Mouse (Mus musculus) heart, embryonic 15.5 days (tissue): ENCODE results near the gene Atp8a2. TPM values are rescaled to one million over a fixed set of nuclear protein-coding genes. Genes with fewer than 3 reads are reported as not detected.
"Not testable (repeated sequence)": the region's sequence is repeated elsewhere in the genome, so short reads cannot be mapped to it uniquely, and the experiment has no call there.

Experiments used
- ATAC-seq: fragments of 200-750 bp; cut with Nextera tagmentation; replicated peaks from 2 replicates; pipeline ENCODE4 v1.8.0; 2017; ENCODE audit warnings: low read depth, moderate TSS enrichment; ENCODE audit not compliant: insufficient number of reproducible peaks, insufficient read depth, low FRiP score
- H3K27ac ChIP-seq: fragments of 300-500 bp; sonication (generic); 2 replicates; pipeline ENCODE4 v1.5.1; 2015; ENCODE audit warnings: mild to moderate bottlenecking, inconsistent platforms
- H3K27me3 ChIP-seq: fragments of 300-500 bp; sonication (generic); 2 replicates; pipeline ENCODE4 v1.6.1; 2015; ENCODE audit warnings: inconsistent platforms
- H3K36me3 ChIP-seq: fragments of 300-500 bp; sonication (generic); 2 replicates; pipeline ENCODE4 v1.6.1; 2015; ENCODE audit warnings: mild to moderate bottlenecking, inconsistent platforms
- H3K4me1 ChIP-seq: fragments of 300-500 bp; sonication (generic); replicated peaks from 2 replicates; pipeline ENCODE4 v1.6.1; 2015; ENCODE audit warnings: inconsistent platforms
- H3K4me2 ChIP-seq: fragments of 300-500 bp; sonication (generic); 2 replicates; pipeline ENCODE4 v1.6.1; 2015; ENCODE audit warnings: inconsistent platforms, mild to moderate bottlenecking, moderate library complexity
- H3K4me3 ChIP-seq: fragments of 300-500 bp; sonication (generic); 2 replicates; pipeline ENCODE4 v1.5.1; 2015; ENCODE audit warnings: mild to moderate bottlenecking, inconsistent platforms
- H3K9ac ChIP-seq: fragments of 300-500 bp; sonication (generic); 2 replicates; pipeline ENCODE4 v1.6.1; 2015; ENCODE audit warnings: mild to moderate bottlenecking, inconsistent platforms
- H3K9me3 ChIP-seq: fragments of 300-500 bp; sonication (generic); replicated peaks from 2 replicates; pipeline ENCODE4 v1.6.1; 2016; ENCODE audit warnings: inconsistent platforms
- WGBS: fragments of 180-500 bp; shearing (Covaris S2); methylation state at CpG from one replicate; pipeline ENCODE4 v1.1.7; 2015; ENCODE audit warnings: mixed read lengths; 5-methylcytosine and 5-hydroxymethylcytosine counted together
- polyA plus RNA-seq: library from polyadenylated mRNA; unstranded; fragments of >200 nt; fragmentation: Nextera tagmentation; extraction: Ambion mirVana; gene quantifications from 2 replicates; pipeline ENCODE4 v1.2.1, GENCODE M21; 2015

Gene Atp8a2
- polyA plus RNA-seq, 1 experiment from 2014 or later = 6.1 TPM

DNA sequence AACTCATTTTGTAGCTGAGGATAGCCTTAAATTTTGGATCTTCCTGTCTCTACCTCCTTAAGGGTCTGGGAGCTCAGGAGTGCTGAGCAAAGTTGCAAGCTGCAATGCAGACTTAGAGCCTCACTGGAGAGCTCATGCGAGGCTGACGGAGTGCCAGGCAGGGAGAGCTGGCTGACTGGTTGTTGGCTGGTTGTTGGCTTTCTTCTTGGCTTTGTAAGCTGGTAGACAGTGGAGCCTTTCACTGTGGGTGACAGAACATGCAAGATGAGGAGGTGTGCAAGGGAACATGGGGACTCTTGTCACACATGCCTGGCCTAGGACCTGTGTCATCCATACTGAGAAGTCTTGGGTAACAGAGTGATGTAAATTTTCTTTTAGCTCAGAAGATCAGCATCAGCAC, 473.8 kb downstream of the Atp8a2 start:
- no peak for ATAC-seq

DNA sequence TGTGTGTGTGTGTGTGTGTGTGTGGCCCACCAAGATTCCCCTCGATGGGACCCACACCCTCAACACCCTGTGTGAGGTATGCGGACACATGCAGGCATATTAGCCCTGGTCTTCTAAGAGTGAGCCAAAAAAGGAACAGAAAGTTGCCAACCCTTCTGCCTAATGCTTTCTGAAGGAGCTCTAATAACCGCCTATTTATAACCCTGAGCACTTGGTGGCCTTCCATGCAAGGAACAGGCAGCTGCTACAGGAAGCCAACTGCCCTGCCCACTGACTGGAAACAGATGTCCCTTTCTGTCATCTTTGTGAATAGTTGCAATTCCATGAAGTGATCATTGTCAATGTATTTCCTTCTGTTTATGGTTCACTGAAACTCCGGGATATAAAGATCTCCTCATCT, 475.0 kb downstream of the Atp8a2 start:
- ATAC-seq = no peak
- Histone ChIP-seq H3K27ac (no peak overlapping the region), H3K27me3 (no peaks in the 10 kb centered on the region), H3K9me3 (no peaks in the 10 kb centered on the region), H3K4me2 (no peak overlapping the region), H3K4me1 (peaks cover 5% of the 10 kb centered on the region), H3K36me3 (no peaks in the 10 kb centered on the region), H3K4me3 (no peak overlapping the region), H3K9ac (no peak overlapping the region)
- 37% methylated on average over 4 of the region's 4 CpGs for WGBS

More for the DNA sequence above, 473.8 kb downstream of the Atp8a2 start:
- no peaks in the 10 kb centered on the region for H3K36me3 ChIP-seq
- H3K4me3 ChIP-seq = no peak overlapping the region
- no peak overlapping the region for H3K9ac ChIP-seq
- H3K27me3 ChIP-seq = no peaks in the 10 kb centered on the region
- H3K4me1 ChIP-seq = peaks cover 5% of the 10 kb centered on the region
- no peaks in the 10 kb centered on the region for H3K9me3 ChIP-seq
- H3K4me2 ChIP-seq = no peak overlapping the region
- WGBS = 78% methylated on average over 2 of the region's 2 CpGs
- H3K27ac ChIP-seq = no peak overlapping the region

DNA sequence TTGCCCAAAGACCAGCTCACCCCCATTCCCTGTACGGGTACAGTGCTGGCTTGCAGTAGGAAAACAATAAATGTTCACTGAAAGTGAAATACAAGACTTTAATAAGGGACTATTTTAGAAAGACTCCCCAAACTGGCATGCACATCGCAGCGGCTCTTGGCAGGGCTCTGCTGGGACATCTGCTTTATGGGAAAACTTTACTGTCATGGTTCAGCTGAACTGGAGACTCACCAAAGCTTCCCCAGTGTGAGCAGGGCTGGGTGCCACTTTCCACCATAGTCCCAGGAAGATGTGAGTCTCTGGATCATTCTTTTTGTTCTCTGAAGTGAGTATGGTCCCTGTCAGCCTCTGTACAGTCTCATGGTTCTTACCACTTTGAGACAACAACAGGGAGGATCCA, 475.6 kb downstream of the Atp8a2 start:
- H3K4me1 ChIP-seq = peaks cover 5% of the 10 kb centered on the region
- H3K4me3 ChIP-seq = no peak overlapping the region
- H3K4me2 ChIP-seq = no peak overlapping the region
- H3K27me3 ChIP-seq = no peaks in the 10 kb centered on the region
- no peaks in the 10 kb centered on the region for H3K36me3 ChIP-seq
- 86% methylated on average over 3 of the region's 3 CpGs for WGBS
- H3K27ac ChIP-seq = no peak overlapping the region
- no peak for ATAC-seq
- no peak overlapping the region for H3K9ac ChIP-seq
- H3K9me3 ChIP-seq = no peaks in the 10 kb centered on the region

DNA sequence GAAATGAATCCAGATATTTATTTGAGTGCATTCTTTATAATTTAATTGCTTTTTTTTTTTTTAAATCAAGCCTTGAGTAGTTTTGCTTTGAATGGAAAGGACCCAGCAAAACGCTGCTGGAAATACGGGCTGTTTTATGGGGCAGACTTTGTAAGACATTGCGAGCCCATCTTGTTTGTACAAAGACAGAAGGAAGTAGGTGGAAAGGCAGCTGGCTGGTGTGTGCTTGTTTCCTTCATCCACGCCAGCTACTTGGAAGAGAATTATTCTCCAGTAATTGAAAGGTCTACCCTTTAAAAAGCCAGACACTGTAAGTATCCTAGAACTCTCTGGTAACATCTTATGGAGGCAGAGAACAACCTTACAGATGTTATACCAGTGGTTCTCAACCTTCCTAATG, 476.6 kb downstream of the Atp8a2 start:
- H3K4me3 ChIP-seq = no peak overlapping the region
- WGBS = 86% methylated on average over 4 of the region's 4 CpGs

DNA sequence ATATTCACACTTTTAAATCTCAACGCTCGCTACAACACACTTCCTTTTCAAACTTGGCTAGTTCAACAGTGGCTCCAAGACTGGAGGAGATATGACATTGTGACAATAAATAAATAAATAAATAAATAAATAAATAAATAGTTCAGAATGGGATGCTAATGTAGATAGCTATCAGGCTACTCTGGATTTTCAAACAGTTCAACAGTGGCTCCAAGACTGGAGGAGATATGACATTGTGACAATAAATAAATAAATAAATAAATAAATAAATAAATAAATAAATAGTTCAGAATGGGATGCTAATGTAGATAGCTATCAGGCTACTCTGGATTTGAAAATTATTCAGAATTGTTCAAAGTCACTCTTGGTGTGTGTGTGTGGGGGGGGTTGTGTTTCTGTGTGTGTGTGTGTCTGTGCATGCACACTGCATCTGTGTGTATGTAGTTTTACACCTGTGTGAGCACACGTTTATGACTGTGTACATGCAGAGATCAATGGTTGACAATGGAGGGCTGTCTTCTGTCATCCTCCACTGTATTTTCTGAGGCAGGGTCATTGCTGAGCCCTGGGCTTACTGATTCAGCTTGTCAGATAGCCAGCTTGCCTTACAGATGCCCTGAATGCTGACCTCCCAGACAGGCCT, 480.4 kb downstream of the Atp8a2 start:
- H3K27me3 ChIP-seq, H3K36me3 ChIP-seq, H3K4me3 ChIP-seq, H3K9ac ChIP-seq, H3K4me1 ChIP-seq, H3K27ac ChIP-seq, H3K4me2 ChIP-seq, ATAC-seq, H3K9me3 ChIP-seq: not testable (repeated sequence)
- WGBS = 69% methylated on average over 3 of the region's 3 CpGs

More for the DNA sequence above, 476.6 kb downstream of the Atp8a2 start:
- Histone ChIP-seq H3K9me3 (no peaks in the 10 kb centered on the region), H3K4me1 (peaks cover 5% of the 10 kb centered on the region), H3K9ac (no peak overlapping the region), H3K4me2 (no peak overlapping the region), H3K27ac (no peak overlapping the region), H3K36me3 (no peaks in the 10 kb centered on the region), H3K27me3 (no peaks in the 10 kb centered on the region)
- no peak for ATAC-seq

DNA sequence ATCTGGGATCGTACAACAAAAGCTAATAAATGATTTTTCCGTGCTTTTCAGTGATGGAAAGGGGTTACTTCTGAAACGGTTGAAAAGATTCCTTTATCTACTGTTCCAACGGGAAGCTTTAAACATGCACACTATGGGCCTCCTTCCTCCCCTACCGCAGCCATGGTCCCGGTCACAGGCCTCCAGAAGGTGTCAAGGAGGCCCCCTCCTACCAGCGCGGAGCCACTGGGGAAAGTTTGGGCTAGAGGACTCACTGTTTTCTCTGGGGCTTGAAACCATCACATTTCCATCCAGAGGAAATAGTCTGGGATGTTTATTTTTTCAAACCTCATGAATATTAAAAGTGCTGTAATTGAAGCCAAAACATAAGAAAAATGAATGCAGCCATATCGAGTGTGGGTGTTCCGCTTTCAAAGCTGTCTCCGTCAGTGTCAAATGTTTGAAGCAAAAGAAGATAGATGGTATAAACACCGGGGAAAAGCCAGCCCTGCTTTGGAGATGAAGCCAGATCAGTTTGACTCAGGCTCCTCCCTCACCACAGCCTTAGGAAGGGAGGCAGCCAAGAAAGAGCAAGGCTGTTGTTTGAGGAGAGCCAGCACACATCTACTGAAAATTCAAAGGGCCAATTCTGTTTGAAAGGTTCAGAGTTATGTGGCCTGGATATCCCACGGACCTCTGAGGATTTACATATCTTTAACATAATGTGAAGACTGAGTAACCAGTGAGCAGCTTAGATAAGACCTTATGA, 481.1 kb downstream of the Atp8a2 start:
- Histone ChIP-seq H3K27ac (no peak overlapping the region), H3K36me3 (no peaks in the 10 kb centered on the region), H3K9me3 (no peaks in the 10 kb centered on the region), H3K9ac (no peak overlapping the region), H3K27me3 (peaks cover 2% of the 10 kb centered on the region; the same call in 1 of the 2 replicates), H3K4me1 (no peaks in the 10 kb centered on the region; the same call in none of the 2 replicates), H3K4me2 (no peak overlapping the region), H3K4me3 (no peak overlapping the region)
- no peak; the same call in 1 of the 2 replicates for ATAC-seq
- WGBS = 36% methylated on average over 13 of the region's 13 CpGs

DNA sequence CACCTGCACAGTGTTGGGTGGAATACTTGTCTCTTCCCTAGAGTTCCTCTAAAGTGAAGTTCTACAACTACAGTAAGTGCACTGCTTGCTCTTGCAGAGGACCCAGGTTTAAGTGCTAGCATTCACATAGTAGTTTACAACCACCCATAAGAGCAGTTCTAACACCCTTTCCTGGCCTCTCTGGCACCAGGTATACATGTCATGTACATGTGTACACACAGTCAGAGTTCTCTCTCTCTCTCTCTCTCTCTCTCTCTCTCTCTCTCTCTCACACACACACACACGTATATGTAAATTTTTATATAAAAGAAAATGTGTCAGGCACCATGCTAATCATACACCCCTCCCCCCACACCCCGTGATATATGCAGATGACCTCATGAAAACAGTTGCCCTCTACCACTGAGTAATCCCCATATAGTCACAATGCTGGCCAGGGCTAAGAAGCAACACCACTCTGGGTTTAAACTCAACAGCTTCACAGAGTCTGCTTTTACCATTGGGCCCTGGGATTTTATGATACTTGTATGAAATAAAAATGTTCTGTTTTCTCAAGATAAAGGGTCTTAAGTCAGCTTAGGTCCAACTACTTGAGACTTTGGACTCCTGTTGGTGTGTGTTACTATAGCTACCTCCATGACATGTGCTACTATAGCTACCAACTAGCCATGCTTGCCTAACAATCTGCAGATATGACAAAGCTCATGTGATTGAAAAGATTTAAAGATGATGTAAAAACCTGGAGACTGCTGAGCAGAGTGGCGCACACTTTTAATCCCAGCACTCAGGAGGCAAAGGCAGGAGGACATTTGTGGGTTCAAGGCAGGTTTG, 487.3 kb downstream of the Atp8a2 start:
- H3K4me2 ChIP-seq = no peak overlapping the region
- no peaks in the 10 kb centered on the region for H3K36me3 ChIP-seq
- no peak overlapping the region for H3K9ac ChIP-seq
- H3K27ac ChIP-seq = no peak overlapping the region
- ATAC-seq = no peak
- H3K4me1 ChIP-seq = no peaks in the 10 kb centered on the region
- 68% methylated on average over 3 of the region's 3 CpGs for WGBS
- peaks cover 2% of the 10 kb centered on the region; the same call in 1 of the 2 replicates for H3K27me3 ChIP-seq
- H3K4me3 ChIP-seq = no peak overlapping the region
- no peaks in the 10 kb centered on the region for H3K9me3 ChIP-seq

DNA sequence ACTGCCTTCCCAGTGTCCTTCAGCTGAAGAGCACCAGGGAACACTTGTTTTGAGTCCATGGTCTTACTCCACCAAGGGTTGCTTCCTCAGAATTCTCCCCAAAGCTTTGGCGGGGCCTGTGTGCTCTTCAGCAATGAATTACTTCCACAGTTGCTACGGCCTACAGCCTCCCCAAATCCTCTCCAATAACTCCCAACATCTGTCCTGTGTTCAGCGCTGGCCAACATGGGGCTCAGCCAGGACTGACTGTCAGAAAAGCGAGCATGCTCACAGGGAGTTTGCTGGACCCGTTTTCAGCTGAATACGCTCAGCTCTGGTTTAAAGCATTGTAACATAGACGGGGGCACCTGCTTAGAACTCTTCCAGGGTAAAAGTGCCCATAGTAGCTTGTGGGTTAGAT, 489.0 kb downstream of the Atp8a2 start:
- Histone ChIP-seq H3K4me3 (no peak overlapping the region), H3K9ac (no peak overlapping the region), H3K36me3 (no peaks in the 10 kb centered on the region), H3K27me3 (no peaks in the 10 kb centered on the region), H3K4me1 (no peaks in the 10 kb centered on the region), H3K9me3 (no peaks in the 10 kb centered on the region), H3K4me2 (no peak overlapping the region), H3K27ac (no peak overlapping the region)
- WGBS = 84% methylated on average over 7 of the region's 7 CpGs
- no peak for ATAC-seq

DNA sequence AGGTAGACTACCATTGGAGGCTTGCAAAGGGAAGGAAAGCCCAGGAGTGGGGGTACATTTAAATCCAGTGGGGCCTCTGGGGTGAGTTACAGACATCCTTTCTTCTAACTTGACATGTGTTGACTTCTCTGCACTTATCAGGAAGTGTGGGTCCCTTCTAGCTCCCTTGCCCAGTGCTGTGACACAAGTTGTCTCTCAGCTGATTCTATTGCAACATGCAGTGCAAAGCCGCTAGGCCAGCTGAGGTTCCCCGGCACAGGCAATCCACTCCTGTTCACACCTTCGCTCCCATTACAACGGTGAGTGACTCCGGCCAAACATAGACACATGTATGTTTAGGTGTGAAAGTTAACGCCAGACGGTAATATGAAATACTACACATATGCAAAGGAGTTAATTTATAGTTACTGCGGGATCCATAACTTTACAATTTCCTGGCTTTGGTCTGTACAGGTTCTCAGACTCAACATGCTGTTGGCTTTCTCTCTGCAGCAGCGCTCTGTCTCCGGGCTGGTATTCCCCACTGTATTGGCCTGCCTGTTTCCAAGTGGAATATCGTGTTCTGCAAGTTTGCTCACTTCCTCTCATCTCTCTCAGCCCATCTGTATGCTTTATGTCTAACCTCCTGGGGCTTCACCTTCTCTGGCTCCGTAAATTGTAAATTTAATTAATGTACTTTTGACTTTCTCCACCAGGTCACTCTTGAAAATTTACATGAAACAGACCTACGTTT, 491.5 kb downstream of the Atp8a2 start:
- Histone ChIP-seq H3K36me3 (no peaks in the 10 kb centered on the region), H3K4me3 (no peak overlapping the region), H3K27me3 (no peaks in the 10 kb centered on the region), H3K4me1 (peaks cover 7% of the 10 kb centered on the region), H3K4me2 (no peak overlapping the region), H3K9ac (no peak overlapping the region), H3K27ac (no peak overlapping the region), H3K9me3 (no peaks in the 10 kb centered on the region)
- 71% methylated on average over 13 of the region's 13 CpGs for WGBS
- no peak for ATAC-seq

DNA sequence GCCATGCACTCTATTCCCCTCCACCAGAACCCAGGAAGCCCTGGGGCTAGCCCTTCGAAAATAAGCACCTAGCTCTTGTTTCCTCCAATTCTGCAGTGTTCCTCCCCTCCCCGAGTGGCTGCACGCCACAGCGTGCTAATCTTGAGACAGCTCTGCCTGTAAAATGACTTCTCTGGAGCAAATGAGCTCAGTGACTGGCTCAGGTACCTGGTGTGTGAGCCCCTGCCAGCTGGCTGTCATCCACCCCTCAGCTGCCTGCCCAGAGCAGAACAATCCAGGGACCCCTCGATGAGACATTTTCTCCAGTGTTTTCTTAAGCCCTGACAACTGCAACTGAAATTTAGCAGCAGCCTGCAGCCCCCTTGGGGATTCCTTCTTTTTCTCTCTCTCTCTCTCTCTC, 495.5 kb downstream of the Atp8a2 start:
- H3K4me1 ChIP-seq = peaks cover 14% of the 10 kb centered on the region
- no peak overlapping the region for H3K4me2 ChIP-seq
- ATAC-seq = peak; percentile 73
- H3K27me3 ChIP-seq = no peaks in the 10 kb centered on the region
- no peak overlapping the region for H3K4me3 ChIP-seq
- no peaks in the 10 kb centered on the region for H3K9me3 ChIP-seq
- H3K9ac ChIP-seq = no peak overlapping the region
- H3K27ac ChIP-seq = 0 out of 2 replicates have a peak overlapping the region, but pooled peaks have one; percentile 25
- 21% methylated on average over 5 of the region's 5 CpGs for WGBS
- H3K36me3 ChIP-seq = no peaks in the 10 kb centered on the region

DNA sequence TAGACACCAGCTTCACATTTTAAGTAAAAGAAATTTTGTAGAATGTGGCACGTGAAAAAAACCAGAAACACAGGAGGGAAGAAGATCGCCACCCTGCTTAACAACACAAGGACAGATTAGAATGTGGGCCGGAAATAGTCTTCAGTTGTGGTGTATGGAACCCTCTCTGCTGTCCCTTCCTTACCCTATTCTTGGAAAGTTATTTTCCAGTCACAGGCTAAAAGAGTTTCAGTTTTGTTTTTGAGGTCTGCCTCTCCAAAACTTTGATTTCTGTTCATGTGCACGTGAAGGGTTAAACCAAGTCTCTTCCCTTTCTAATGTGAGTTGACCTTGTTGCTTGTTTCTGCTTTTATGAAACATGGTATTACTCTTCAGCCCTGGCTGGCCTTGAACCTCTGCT, 501.8 kb downstream of the Atp8a2 start:
- H3K27ac ChIP-seq = no peak overlapping the region
- H3K9me3 ChIP-seq = no peaks in the 10 kb centered on the region
- peaks cover 4% of the 10 kb centered on the region; the same call in 1 of the 2 replicates for H3K4me1 ChIP-seq
- H3K4me3 ChIP-seq = no peak overlapping the region
- 57% methylated on average over 4 of the region's 4 CpGs for WGBS
- no peak overlapping the region for H3K4me2 ChIP-seq
- no peaks in the 10 kb centered on the region for H3K27me3 ChIP-seq
- ATAC-seq = no peak
- no peaks in the 10 kb centered on the region for H3K36me3 ChIP-seq
- H3K9ac ChIP-seq = no peak overlapping the region
